ENCODE assay signal across 25 mouse cellular contexts in genomic region chr11:102305359-102305758, GRCm38 (mm10). TPM values are rescaled to one million over a fixed set of nuclear protein-coding genes. Genes with fewer than 3 reads are reported as not detected.
DNase-seq lines count a peak whose midpoint lies in the region; TF ChIP-seq lines count a peak whose summit lies in the region.
"Had no signal": no experiment of that assay in that cellular context is flagged by ENCODE, and none has a peak within 500 bp of the region (broad histone marks: within the 10 kb centered on the region; RNA-seq: fewer than 3 reads in every experiment).

No protein-coding gene starts in this region.

- H3K4me1 ChIP-seq in thymus, adult 2 months (replicated peaks; ENCODE audit: control insufficient read depth, insufficient read depth, low read length) = peaks cover 14% of the 10 kb centered on the region

- TF ChIP-seq POLR2A in thymus, adult 2 months (IDR thresholded peaks at IDR 0.05; ENCODE audit: control insufficient read depth, extremely low read depth, insufficient read depth, low read length, poor library complexity) = no peak

- 78% methylated on average over 3 of the region's 3 CpGs for WGBS in thymus, adult 2 months

- H3K27ac ChIP-seq in thymus, adult 2 months (ENCODE audit: control insufficient read depth, insufficient read depth, low read length) = no peak overlapping the region
- H3K27ac ChIP-seq: embryonic facial prominence, embryonic 12.5 days; embryonic facial prominence, embryonic 15.5 days; hindbrain, embryonic 15.5 days had no signal

- H3K4me3 ChIP-seq in thymus, adult 2 months (ENCODE audit: control insufficient read depth, insufficient read depth, low read length) = no peak overlapping the region
- H3K4me3 ChIP-seq: embryonic facial prominence, embryonic 12.5 days; embryonic facial prominence, embryonic 15.5 days; hindbrain, embryonic 12.5 days; hindbrain, embryonic 15.5 days had no signal

- no peaks in the 10 kb centered on the region for H3K27me3 ChIP-seq in thymus, adult 2 months (ENCODE audit: control insufficient read depth, insufficient read depth, low read length)
- H3K27me3 ChIP-seq: CH12.LX; embryonic facial prominence, embryonic 12.5 days; embryonic facial prominence, embryonic 15.5 days; hindbrain, embryonic 12.5 days; hindbrain, embryonic 15.5 days; Patski had no signal

- intact Hi-C loops in gastrocnemius, postnatal 14 days (cut with DNase I; ENCODE audit: low total_unique reads) = loop anchor here (5.0 kb wide), 1 partner anchor 132 kb away; no protein-coding TSS in a partner anchor

- TF ChIP-seq CTCF in thymus, adult 2 months (IDR thresholded peaks at IDR 0.05; ENCODE audit: borderline replicate concordance, control insufficient read depth, extremely low read depth, insufficient read depth, low read length, poor library complexity) = no peak

- DNase-seq in adrenal gland, adult 2 months = peak; percentile 64
- no peak for DNase-seq in adrenal gland, postnatal 10 days
- DNase-seq in cerebellum, adult 11-12 months = peak; percentile 33
- DNase-seq in cerebellum, adult 8-10 months = no peak
- DNase-seq in gastrocnemius, postnatal 10 days = peak; percentile 4
- DNase-seq in gastrocnemius, postnatal 14 days = no peak
- peak; percentile 5 for DNase-seq in thymus, postnatal 4 days
- DNase-seq in thymus, adult 2 months = no peak
- DNase-seq: B cell, adult 2 months; cerebellum, adult 18-20 months; cerebellum, adult 9-11 months; cerebellum, postnatal 25 days; heart, adult 11 months; kidney, adult 2 months had no signal

- peaks cover 22% of the 10 kb centered on the region for H3K36me3 ChIP-seq in thymus, adult 2 months (ENCODE audit: control insufficient read depth, insufficient read depth, low read length)

RNA-seq across cellular contexts. Expression of gene Atxn7l3, which starts 8.9 kb away (rescaled TPM):
- total RNA-seq in adrenal gland, adult 2 months (2021) = 10 to 100 TPM; 44.2 to 45.1 TPM
- polyA plus RNA-seq in adrenal gland, adult 2 months (2012; rRNA removed) = 43.2 and 46.5 TPM in 2 replicates
- total RNA-seq in adrenal gland, postnatal 10 days (2021) = 10 to 100 TPM; 47.2 to 51.3 TPM
- 10 to 100 TPM; 20.8 to 25.5 TPM for total RNA-seq in gastrocnemius, postnatal 10 days (2021)
- total RNA-seq in gastrocnemius, postnatal 14 days (2021) = 10 to 100 TPM; 15.9 to 17.5 TPM
- 89.9 TPM in 2 replicates for polyA plus RNA-seq in thymus, adult 2 months (2012; rRNA removed)

RNA-seq across cellular contexts. Expression of gene Ubtf, which starts 14.2 kb away (rescaled TPM):
- total RNA-seq in adrenal gland, adult 2 months (2021) = 100 to 1,000 TPM in 1 of 2 experiments, 10 to 100 TPM in 1; 95.9 to 110 TPM
- 24.2 and 25.4 TPM in 2 replicates for polyA plus RNA-seq in adrenal gland, adult 2 months (2012; rRNA removed)
- 100 to 1,000 TPM in 1 of 2 experiments, 10 to 100 TPM in 1; 96.3 to 100 TPM for total RNA-seq in adrenal gland, postnatal 10 days (2021)
- 10 to 100 TPM; 56.0 to 64.8 TPM for total RNA-seq in gastrocnemius, postnatal 10 days (2021)
- 10 to 100 TPM; 38.2 to 45.5 TPM for total RNA-seq in gastrocnemius, postnatal 14 days (2021)
- 59.7 and 67.9 TPM in 2 replicates for polyA plus RNA-seq in thymus, adult 2 months (2012; rRNA removed)

RNA-seq across cellular contexts. Expression of gene Tmub2, which starts 20.6 kb away (rescaled TPM):
- 10 to 100 TPM; 57.2 to 59.4 TPM for total RNA-seq in adrenal gland, adult 2 months (2021)
- 55.8 and 58.9 TPM in 2 replicates for polyA plus RNA-seq in adrenal gland, adult 2 months (2012; rRNA removed)
- 10 to 100 TPM; 36.6 to 41.1 TPM for total RNA-seq in adrenal gland, postnatal 10 days (2021)
- total RNA-seq in gastrocnemius, postnatal 10 days (2021) = 10 to 100 TPM; 15.7 to 18.9 TPM
- 10 to 100 TPM; 14.8 to 14.9 TPM for total RNA-seq in gastrocnemius, postnatal 14 days (2021)
- polyA plus RNA-seq in thymus, adult 2 months (2012; rRNA removed) = 74.1 and 74.2 TPM in 2 replicates

RNA-seq across cellular contexts. Expression of gene Asb16, which starts 36.8 kb away (rescaled TPM):
- total RNA-seq in adrenal gland, adult 2 months (2021) = under 1 TPM; 0.12 to 0.45 TPM
- 0.75 and 0.95 TPM in 2 replicates for polyA plus RNA-seq in adrenal gland, adult 2 months (2012; rRNA removed)
- total RNA-seq in adrenal gland, postnatal 10 days (2021) = 1 to 10 TPM; 1.1 to 2.6 TPM
- 10 to 100 TPM; 48.7 to 54.4 TPM for total RNA-seq in gastrocnemius, postnatal 10 days (2021)
- 10 to 100 TPM; 58.9 to 61.2 TPM for total RNA-seq in gastrocnemius, postnatal 14 days (2021)
- 0.12 and 0.27 TPM in 2 replicates for polyA plus RNA-seq in thymus, adult 2 months (2012; rRNA removed)
- total RNA-seq: CH12.LX; hematopoietic stem cell, adult 5-6 weeks had no signal
- polyA plus RNA-seq: forebrain, embryonic 11.5 days; forebrain, embryonic 16.5 days; G1E; hindbrain, embryonic 12.5 days had no signal

RNA-seq across cellular contexts. Expression of gene BC030867, which starts 56.7 kb away (rescaled TPM):
- under 1 TPM; 0.35 to 0.93 TPM for total RNA-seq in adrenal gland, adult 2 months (2021)
- 1.2 and 1.6 TPM in 2 replicates for polyA plus RNA-seq in adrenal gland, adult 2 months (2012; rRNA removed)
- 1 to 10 TPM; 1.9 to 4.5 TPM for total RNA-seq in adrenal gland, postnatal 10 days (2021)
- total RNA-seq in gastrocnemius, postnatal 10 days (2021) = 1 to 10 TPM in 1 of 2 experiments, under 1 TPM in 1; 0.99 to 1.2 TPM
- under 1 TPM; 0.11 to 0.47 TPM for total RNA-seq in gastrocnemius, postnatal 14 days (2021)
- polyA plus RNA-seq in thymus, adult 2 months (2012; rRNA removed) = 13.0 and 17.7 TPM in 2 replicates
- total RNA-seq: gastrocnemius, adult 18-20 months had no signal

Comparison
In these comparisons a context has a peak if more than half of its experiments do, and no peak if none do; other contexts are left out.
1. DNase-seq: peak in adrenal gland, adult 2 months (single experiment), cerebellum, adult 11-12 months (single experiment), gastrocnemius, postnatal 10 days (single experiment) and thymus, postnatal 4 days (single experiment); none in adrenal gland, postnatal 10 days (single experiment), cerebellum, adult 8-10 months (single experiment), gastrocnemius, postnatal 14 days (single experiment) and thymus, adult 2 months (single experiment).